Mouse (Mus musculus) testis, adult 2 months (tissue): Measurements from ENCODE around the gene Nsun2. TPM values are rescaled to one million over a fixed set of nuclear protein-coding genes. Genes with fewer than 3 reads are reported as not detected.
"Not testable (repeated sequence)": the region's sequence is repeated elsewhere in the genome, so short reads cannot be mapped to it uniquely, and the experiment has no call there.

Source experiments
- H3K27ac ChIP-seq: fragments of 200-500 bp; 2 replicates; pipeline ENCODE4 v1.5.1; 2012; ENCODE audit warnings: low read depth, low read length; ENCODE audit not compliant: control insufficient read depth, insufficient read depth
- H3K27me3 ChIP-seq: fragments of 200-500 bp; 2 replicates; pipeline ENCODE4 v1.6.1; 2012; ENCODE audit warnings: mild to moderate bottlenecking, low read length, moderate library complexity; ENCODE audit not compliant: control insufficient read depth, insufficient read depth
- H3K36me3 ChIP-seq: fragments of 200-500 bp; 2 replicates; pipeline ENCODE4 v1.6.1; 2012; ENCODE audit warnings: mild to moderate bottlenecking, low read length; ENCODE audit not compliant: control insufficient read depth, insufficient read depth
- H3K4me1 ChIP-seq: fragments of 200-500 bp; 2 replicates; pipeline ENCODE4 v1.6.1; 2012; ENCODE audit warnings: low read length; ENCODE audit not compliant: control insufficient read depth, insufficient read depth
- H3K4me3 ChIP-seq: fragments of 200-500 bp; 2 replicates; pipeline ENCODE4 v1.5.1; 2012; ENCODE audit warnings: low read depth, mild to moderate bottlenecking, low read length, moderate library complexity, mixed read lengths; ENCODE audit not compliant: control insufficient read depth
- CTCF ChIP-seq: fragments of 200-500 bp; IDR thresholded peaks from 2 replicates; pipeline ENCODE4 v1.5.1; 2012; ENCODE audit warnings: low read depth, mild to moderate bottlenecking, inconsistent platforms, low read length, moderate library complexity; ENCODE audit not compliant: control insufficient read depth, insufficient read depth, insufficient replicate concordance
- POLR2A ChIP-seq: fragments of 200-500 bp; IDR thresholded peaks from 2 replicates; pipeline ENCODE4 v1.6.1; 2012; ENCODE audit warnings: low read depth, mild to moderate bottlenecking, inconsistent platforms, low read length, moderate library complexity; ENCODE audit not compliant: control insufficient read depth
- polyA plus RNA-seq: library from polyadenylated mRNA; depleted of rRNA; stranded (reverse); fragments of >200 nt; gene quantifications from 2 replicates; pipeline ENCODE4 v1.2.3, GENCODE M21; 2012

Gene Nsun2
- polyA plus RNA-seq, 1 experiment, result 182 TPM

GRCm38 (mm10) chr13:69594577-69595256, 61.2 kb downstream of the Nsun2 start:
- Histone ChIP-seq H3K36me3 (no peaks in the 10 kb centered on the region), H3K27me3 (no peaks in the 10 kb centered on the region), H3K27ac (0 out of 2 replicates have a peak overlapping the region, but pooled peaks have one; percentile 15), H3K4me1 (peaks cover 2% of the 10 kb centered on the region; the same call in 1 of the 2 replicates), H3K4me3 (no peak overlapping the region)
- TF ChIP-seq CTCF (no peak), POLR2A (no peak)

GRCm38 (mm10) chr13:69595911-69596310, 62.4 kb downstream of the Nsun2 start:
- Histone ChIP-seq H3K4me1 (peaks cover 2% of the 10 kb centered on the region; the same call in 1 of the 2 replicates), H3K27me3 (no peaks in the 10 kb centered on the region), H3K36me3 (no peaks in the 10 kb centered on the region), H3K27ac (no peak overlapping the region), H3K4me3 (no peak overlapping the region)
- TF ChIP-seq CTCF (no peak), POLR2A (no peak)

DNA sequence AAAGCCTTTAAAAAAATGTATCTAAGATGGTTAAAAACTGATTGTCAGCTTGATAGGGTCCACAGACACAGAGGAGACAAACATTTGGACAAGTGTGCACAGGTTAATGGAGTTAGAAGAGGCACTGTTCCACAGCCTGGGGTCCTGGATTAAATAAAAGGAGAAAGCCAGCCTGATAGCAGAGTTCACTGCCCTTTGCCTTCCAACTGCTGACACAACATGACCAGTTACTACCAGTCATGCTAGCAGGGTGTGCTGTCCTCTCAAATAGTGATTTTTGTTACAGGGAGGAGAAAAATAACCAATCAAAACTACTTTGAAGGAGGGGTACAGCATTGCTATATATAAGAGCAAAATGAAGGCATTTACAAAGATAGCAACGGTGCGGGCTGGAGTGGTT, 63.0 kb downstream of the Nsun2 start:
- no peak overlapping the region for H3K4me3 ChIP-seq
- no peak overlapping the region for H3K27ac ChIP-seq
- TF ChIP-seq POLR2A, result no peak
- no peak for TF ChIP-seq CTCF
- peaks cover 2% of the 10 kb centered on the region; the same call in 1 of the 2 replicates for H3K4me1 ChIP-seq
- H3K36me3 ChIP-seq, result no peaks in the 10 kb centered on the region
- no peaks in the 10 kb centered on the region for H3K27me3 ChIP-seq

GRCm38 (mm10) chr13:69598867-69599266, 65.3 kb downstream of the Nsun2 start:
- TF ChIP-seq POLR2A (no peak), CTCF (no peak)
- Histone ChIP-seq H3K27me3 (no peaks in the 10 kb centered on the region), H3K4me1 (peaks cover 2% of the 10 kb centered on the region; the same call in 1 of the 2 replicates), H3K27ac (no peak overlapping the region), H3K4me3 (no peak overlapping the region), H3K36me3 (no peaks in the 10 kb centered on the region)

GRCm38 (mm10) chr13:69600863-69601262, 67.3 kb downstream of the Nsun2 start:
- H3K27ac ChIP-seq, H3K36me3 ChIP-seq, H3K27me3 ChIP-seq, H3K4me3 ChIP-seq, H3K4me1 ChIP-seq: not testable (repeated sequence)

DNA sequence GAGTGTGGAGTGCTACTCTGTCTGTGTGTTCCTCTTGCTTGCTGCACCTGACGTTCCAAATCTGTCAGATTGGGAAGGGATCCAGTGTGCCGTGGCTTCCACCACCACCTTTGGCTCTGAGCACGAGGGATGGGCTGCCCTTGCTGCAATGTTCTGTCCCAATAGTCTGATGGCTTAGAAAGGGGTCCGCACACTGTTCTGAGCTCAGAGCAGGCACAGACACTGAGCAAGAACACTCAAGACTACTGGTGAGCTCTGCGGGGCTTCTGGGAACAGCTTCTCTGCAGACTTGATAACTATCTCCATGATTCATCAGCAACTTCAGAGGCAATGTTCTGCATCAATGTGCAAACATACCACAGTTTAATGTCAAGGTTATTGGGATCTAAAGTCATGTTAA, 67.8 kb downstream of the Nsun2 start:
- TF ChIP-seq POLR2A, result no peak
- no peak for TF ChIP-seq CTCF
- H3K4me3 ChIP-seq, result no peak overlapping the region
- no peaks in the 10 kb centered on the region for H3K36me3 ChIP-seq
- H3K27ac ChIP-seq, result no peak overlapping the region; the same call in 1 of the 2 replicates
- no peaks in the 10 kb centered on the region for H3K27me3 ChIP-seq
- no peaks in the 10 kb centered on the region for H3K4me1 ChIP-seq

- Histone ChIP-seq H3K4me3 (no peak overlapping the region), H3K36me3 (no peaks in the 10 kb centered on the region), H3K27me3 (no peaks in the 10 kb centered on the region), H3K27ac (no peak overlapping the region), H3K4me1 (no peaks in the 10 kb centered on the region)
- TF ChIP-seq CTCF, result no peak
- no peak for TF ChIP-seq POLR2A
Measured at GRCm38 (mm10) chr13:69604670-69605069, 71.1 kb downstream of the Nsun2 start.
